Mouse (Mus musculus) frontal cortex, adult (tissue): ENCODE results near the gene Olfr887.

Experiments used
- ATAC-seq: cut with Nextera tagmentation; 2 replicates; pipeline ENCODE4 v1.9.2; 2017; ENCODE audit warnings: mild to moderate bottlenecking, moderate library complexity, mixed read lengths; ENCODE audit not compliant: low TSS enrichment

Gene Olfr887

DNA sequence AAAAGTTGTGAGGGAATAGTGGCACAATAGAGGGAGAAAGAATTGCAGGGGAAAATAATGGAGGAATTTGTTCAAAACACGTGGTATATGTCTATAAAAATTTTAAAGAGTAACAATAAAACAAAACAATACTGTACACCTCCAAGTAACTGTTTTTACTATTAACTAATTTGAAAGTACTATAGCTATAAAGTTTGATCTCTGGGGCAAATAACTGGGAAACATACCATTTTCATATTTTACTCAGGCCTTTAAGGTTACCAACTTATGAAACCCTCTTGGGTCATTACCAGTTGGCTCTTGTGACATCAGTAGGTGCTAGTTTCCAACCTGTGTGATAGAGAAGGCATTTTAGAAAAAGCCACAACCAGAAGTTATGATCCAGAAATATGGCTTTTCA is at the start of gene Olfr887:
Gene Olfr887 (plus strand): TSS at position 301 of the 400 bp plus-strand sequence.
- ATAC-seq = no peak

DNA sequence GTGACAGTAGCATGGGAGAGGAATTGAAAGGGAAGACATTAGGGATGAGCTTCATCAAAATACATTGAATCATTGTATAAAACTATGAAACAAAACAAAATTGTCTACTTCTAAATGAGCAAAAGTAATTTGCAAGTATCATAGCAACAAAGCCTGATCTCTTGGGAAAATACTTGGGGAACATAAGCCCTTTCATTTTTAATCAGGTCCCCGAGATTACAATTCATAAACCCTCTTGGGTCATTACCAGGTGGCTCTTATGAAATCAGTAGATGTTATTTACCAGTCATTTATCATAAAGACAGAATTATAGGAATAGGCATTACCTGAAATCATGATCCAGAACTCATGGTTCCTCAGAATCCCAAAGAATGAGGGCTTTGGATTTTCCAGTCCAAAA is 37.6 kb upstream of the Olfr887 start, which contains the start of gene Olfr884:
Gene Olfr884 (plus strand): TSS at position 301 of the 400 bp plus-strand sequence.
- ATAC-seq = no peak

DNA sequence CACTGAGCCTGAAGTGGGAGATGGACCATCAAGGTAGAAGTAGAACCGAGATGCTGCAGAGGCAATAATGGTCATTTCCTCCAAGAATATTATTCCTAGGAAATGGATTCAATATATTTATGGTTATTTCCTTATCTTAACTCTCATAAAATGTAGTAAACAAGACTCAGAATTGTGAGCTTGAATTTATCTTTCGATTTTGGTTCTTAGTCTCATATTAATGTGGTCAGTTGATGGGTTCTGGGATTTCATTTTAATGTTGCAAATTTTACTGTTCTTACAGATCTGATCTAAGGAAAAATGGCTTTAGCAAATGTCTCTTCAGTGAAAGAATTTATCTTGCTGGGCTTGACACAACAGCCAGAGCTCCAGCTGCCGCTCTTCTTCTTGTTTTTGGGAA is 22.9 kb upstream of the Olfr887 start, which contains the start of gene Olfr885:
Gene Olfr885 (plus strand): TSS at position 301 of the 400 bp plus-strand sequence.
- no peak for ATAC-seq

DNA sequence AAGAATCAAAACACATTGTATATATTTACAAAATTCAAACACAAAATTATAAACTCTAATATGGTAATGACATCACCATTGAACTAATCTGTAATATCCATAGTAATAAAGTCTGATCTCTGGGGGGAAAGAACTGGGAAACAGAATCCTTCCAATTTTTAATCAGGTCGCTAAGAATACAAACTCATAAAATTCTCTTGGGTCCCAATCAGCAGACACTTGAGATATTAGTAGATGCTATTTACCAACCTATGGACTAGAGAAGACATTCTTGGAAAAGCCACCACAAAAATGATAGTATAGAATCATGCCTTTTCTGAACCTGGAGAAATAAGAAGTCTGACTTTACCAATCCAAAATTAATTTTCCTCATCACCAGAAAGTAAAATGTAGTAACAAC is 24.0 kb downstream of the Olfr887 start, which contains the start of gene Olfr888:
Gene Olfr888 (plus strand): TSS at position 301 of the 400 bp plus-strand sequence.
- ATAC-seq = no peak

DNA sequence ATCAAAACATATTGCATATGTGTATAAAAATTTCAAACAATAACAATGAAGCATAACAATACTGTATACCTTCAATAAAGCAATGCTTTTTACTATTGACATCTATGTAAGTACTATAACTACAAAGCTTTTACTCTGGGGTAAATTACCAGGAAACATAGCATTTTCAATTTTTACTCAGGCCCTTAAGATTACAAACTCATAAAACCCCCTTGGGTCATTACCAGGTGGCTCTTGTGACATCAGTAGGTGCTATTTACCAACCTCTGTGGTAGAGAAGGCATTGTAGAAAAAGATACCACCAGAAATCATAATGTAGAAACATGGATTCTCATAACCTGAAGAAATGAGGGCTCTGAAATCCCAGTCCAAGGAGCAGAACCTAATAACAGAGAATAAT is 31.0 kb downstream of the Olfr887 start, which contains the start of gene Olfr889:
Gene Olfr889 (plus strand): TSS at position 301 of the 400 bp plus-strand sequence.
- no peak for ATAC-seq
